Mouse (Mus musculus) cerebellum, adult 8-10 months (tissue): ENCODE results near the gene Zc3h12a.

Experiments used
- DNase-seq: peaks from one replicate; pipeline ENCODE4 v3.0.0; 2022

Gene Zc3h12a

DNA sequence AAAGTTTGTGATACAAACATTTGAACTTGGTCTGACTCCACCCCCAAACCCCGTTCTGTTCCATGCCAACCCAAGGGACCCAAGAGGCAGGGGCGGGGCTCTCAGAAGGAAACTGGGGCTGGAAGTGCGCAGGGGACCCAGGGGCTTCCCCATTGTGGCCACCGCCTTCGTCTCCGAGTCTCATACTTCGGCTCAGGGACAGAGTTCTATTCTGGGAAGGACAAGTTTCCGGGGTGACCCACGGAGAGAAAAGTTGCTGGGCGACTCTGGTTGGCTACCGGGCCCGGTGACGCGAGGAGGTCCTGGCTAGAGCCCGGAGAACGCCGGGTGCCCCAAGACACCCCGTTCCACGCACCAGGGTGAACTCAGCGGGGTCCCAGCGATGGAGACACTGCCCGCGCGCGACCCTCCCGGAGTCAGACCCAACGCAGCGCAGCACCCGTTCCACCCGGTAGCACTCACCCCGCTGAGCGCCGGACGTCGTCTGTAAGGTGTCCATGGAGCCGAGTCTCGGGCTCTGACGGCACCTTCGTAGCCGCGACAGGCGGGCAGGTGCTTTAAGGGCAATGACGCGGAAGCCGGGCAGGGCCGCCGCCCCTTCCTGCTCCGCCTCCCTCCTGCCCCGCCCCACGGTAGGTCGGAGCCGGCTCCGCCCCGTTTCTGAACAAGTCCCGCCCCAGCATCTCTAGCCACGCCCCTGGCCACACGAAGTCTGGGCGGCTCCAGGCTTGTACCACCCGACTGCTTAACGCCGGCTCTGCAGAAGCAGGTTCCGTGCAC lies at the start of gene Zc3h12a:
TSS of gene Zc3h12a (minus strand) at position 536 of the 780 bp plus-strand sequence.
- peak; percentile 34 for DNase-seq

DNA sequence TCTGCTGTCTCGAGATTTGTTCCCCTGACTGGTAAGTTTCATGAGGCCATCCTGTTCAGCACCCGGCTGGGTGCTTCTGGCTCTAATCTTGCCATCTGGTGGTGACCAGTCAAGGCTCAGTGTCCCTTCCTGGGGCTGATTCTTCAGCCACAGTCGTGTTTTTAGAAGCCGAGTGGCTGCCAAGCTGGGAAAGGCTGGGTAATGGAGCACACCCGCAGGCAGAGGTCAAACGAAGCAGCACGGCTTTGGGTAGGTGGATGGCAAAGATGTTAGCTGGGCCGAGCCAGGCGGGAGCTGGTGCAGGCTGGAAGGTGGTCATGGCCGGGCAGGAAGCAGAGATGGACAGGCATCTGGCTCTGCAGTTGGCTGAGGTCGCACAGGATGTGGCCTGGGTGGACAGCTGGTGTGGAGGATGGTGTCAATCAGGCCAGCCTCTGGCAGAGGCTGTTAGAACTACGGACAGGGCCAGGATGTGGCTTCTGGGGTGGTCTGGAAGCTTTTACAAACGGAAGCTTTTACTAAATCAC lies 49.1 kb upstream of the Zc3h12a start:
- no peak for DNase-seq

DNA sequence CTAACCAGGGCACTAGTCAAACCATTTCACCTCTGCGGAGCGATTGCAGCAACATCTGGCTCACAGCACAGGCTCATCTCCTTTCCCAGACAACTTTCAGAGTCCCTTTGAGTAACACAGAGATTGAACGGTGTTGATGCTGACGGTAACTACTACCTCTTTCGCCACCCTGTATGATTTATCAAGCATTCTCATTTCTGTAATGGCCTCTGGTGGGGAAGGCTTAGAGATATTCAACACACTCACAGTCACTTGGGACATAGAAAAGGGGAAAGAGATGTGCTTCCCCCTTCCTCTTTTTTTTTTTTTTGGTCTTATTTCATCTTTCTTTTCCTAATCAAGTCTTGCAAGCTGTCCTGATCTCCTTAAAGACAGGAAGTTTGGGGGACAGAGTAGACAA lies 48.5 kb upstream of the Zc3h12a start:
- DNase-seq, result no peak

DNA sequence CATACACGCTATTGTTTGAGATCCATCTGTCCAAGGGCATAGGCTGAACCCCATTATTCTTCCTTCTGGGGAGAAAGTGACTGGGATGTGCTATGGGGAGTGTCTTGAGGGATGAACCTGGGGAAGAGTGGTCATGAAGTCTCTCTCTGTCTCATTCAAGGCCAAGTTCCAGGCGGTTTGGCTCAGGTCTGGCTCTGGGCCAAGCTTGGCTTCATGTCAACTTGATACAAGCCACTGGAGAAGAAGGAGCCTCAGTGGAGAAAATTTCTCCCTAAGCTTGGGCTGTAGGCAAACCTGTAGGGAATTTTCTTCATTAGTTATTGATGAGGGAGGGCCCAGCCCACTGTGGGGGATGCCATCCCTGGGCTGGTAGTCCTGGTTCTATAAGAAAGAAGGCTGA lies 48.0 kb upstream of the Zc3h12a start:
- DNase-seq, result peak; percentile 64

DNA sequence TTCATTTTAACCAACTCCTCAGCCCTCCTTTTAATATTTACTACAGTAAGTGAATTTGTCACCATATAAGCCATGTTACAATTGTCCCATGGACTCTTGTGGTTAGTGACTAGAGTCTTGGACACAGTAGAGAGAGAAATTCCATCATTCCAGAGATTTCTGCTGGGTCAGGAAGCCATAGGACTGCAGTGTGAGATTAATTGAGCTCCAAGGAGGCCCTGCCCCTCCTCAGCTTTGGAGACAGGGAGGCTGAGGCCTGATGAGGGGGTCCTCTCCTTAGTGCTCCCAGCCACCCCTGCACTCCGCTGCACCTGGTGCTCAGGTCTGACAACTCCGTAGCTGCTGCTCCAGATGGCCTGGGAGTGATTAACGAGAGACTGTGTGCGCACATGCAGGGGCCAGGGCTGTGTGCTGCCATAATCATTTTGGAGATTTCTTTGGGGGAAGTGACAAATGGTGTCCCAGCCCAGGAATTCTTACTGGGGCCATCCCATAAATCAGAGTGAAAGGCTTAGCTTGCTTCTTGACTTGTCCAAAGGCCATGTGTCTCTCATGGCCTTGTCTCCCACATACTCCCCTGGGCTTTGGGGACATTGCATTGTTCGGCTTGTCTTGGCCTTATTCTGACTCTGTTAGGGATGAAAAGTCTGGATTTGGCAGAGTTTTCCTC lies 47.0 kb upstream of the Zc3h12a start:
- no peak for DNase-seq

DNA sequence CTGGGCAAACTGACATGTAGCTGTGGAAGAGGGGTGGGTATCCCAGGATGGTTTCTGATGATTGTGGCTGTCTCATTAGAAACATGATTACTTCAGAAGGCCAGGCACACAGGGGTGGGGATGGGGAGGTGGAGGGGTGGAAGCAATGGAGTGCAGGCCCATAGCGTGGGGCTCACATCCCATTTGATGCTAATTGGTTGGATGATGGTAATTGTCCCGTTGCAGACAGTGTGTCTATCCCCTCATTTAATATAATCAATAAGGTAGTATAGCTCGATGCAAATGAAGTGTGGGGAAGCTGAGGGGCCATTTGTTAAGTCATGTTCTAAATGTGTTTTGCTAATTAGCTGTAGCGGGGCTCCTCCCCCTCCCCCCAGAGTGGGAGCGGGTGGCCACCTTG lies 45.5 kb upstream of the Zc3h12a start:
- no peak for DNase-seq

DNA sequence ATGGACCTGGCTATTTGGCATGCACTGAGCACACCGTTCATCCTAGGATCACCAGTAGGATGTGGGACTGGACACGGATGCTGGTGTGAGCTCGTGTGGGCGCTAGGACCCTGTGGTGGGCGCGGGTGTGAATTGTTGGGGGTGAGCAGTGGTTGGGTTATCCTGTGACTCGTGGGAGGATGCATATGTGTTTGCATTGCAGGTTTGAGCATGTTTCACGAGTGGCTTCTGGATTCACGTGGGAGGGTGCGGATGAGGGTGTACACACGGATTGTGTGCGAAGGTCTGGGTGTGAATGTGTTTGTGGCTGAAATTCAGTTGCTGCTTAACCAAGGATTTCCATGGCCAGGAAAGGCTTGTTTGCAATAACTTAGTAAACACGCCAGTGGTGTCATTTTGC lies 45.1 kb upstream of the Zc3h12a start:
- no peak for DNase-seq

DNA sequence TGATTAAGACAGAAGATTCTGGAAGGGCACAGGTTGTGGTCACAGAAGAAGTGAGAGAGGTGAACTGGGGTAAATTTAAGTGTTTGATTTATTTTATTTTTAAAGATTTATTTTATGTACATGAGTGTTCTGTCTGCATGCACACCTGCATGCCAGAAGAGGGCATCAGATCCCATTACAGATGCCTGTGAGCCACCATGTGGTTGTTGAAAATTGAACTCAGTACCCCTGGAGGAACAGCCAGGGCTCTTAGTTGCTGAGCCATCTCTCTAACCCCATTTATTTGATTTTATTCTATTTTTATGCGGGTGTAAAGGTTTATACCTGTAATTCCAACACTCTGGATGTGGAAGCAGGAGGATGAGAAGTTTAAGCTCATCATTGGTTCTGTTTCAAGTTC lies 40.1 kb upstream of the Zc3h12a start:
- no peak for DNase-seq

DNA sequence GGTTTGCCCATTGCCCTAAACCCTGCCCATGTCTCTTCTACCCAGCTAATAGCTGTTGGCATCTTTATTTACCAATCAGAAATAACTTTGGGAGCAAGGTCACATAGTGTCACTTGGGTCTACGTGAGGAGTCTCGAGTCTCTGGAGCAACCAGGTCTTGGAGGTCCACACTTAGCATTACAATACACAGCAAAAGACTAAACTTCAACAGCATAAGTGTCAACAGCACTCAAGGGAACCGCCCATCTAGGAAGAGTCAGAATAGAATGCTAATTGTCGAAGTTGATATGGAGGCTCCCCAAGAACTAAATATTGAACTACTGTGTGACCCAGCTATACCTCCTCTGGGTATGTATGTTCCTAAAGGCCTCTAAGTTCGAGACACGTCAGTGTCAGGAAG lies 37.2 kb upstream of the Zc3h12a start:
- no peak for DNase-seq

DNA sequence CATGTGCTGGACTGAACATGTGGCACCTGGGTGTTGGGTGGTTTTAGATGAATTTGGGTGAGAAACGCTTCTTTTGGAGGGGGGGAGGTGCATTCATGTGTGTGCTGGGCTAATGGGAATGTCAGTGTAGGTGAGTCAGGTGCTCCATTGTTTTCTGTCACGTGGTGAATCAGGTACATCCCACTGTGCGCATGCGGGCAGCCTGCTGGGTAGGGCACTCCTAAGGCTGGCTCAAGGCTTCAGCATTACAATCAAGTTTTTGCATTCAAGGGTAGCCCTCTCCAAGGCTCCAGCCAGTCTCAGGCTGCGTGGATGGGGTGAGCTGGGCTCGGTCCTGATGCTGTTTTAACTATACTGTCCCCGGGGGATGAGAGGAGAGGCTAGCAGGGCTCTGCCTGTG lies 35.1 kb upstream of the Zc3h12a start:
- DNase-seq, result no peak

DNA sequence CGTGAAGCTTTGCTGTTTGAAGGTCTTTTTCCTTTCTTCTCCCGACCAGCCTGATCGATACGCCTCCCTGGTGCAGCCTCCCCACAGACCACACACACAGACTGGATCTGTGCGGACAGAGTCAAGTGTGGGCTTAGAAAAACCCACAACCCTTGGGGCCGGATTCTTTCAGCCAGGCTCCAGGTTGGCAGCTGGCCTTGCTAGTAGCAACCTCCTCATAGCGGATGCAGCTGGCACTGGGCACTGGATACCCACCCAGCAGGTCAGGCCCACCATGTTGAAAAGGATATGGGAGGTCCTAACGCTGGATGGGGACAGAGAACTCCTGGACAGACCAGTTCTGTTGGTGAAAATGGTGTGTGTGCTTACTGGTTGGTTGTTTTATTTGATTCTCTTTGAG lies 33.8 kb upstream of the Zc3h12a start:
- DNase-seq, result no peak

DNA sequence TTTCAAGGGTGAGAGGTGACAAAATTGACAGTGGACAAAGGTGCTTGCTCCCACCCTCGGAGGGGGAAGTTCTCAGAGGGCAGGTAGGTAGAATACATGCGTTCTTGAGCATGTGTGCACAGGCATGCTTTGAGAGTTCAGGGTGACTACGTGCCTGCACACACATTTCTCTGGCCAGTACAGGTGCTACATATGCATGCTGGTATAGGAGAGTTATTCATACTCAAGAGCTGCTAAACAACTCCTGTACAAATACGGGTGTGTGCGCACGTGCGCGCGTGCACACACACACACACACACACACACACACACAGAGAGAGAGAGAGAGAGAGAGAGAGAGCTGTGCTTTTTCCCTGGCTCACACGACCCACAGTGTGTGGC lies 33.3 kb upstream of the Zc3h12a start:
- DNase-seq, result no peak

DNA sequence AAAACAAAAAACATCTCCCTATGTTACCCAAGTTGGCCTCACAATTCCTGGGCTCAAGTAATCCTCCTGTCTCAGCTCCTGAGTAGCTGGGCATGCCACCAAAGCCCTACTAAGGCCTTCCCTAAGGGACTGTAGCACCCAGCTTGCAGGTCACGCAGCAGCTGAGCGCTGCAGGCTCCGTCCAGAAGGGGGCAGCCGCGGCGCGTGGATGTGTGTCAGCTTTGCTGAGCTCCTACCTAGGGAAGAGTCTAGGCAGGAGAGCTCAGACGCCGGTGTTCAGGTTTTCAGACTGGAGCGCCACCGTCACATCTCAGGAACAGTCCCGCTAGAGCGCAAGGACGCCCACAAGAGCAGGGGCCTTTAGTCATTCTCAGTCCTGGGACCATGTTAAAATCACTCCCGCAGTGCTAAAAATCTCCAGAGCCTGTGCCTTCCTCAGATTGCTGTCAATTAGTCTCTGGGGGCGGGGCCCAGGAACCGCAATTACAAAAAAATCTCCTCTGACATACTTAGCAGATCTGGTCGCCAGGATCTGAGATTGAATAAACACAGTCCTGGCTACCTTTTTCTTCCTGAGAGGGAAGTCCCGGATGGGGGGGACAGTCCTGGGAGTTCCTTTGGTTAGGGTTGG lies 32.8 kb upstream of the Zc3h12a start:
- peak; percentile 89 for DNase-seq

DNA sequence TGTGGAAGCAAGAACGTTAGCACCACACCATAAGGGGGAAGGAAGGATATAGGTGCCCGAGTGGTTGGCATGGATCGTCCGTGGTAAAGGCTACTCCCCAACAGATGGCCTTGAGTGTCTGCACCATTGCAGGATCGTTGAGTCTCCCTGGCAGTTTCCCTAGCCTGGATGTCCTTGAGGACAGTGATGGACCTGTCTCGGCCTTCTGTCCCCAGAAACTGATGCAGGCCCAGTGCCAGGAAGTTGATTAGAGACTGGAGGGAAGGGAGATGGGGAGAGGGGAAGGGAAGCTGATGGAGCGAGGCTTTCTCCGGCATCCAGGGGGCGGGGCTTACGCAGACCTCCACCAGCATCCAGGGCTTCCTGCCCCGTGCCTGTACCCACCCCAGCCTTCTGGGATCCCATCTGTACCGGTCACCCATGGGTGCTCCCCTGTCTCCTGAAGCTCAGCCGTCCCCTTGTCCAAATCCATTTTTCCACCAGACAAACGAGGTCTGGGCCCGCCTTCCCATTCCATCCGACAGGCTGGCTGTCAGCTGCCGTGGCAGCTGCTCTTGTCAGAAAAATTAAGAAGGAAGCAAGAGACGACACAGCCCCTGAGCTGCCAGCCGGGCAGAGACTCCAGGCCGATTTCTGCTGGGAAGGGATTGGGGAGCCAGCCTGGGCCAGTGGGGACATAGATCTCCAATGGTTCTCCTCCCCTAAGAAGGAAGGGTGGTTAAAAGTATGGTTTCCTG lies 31.1 kb upstream of the Zc3h12a start:
- peak; percentile 36 for DNase-seq

DNA sequence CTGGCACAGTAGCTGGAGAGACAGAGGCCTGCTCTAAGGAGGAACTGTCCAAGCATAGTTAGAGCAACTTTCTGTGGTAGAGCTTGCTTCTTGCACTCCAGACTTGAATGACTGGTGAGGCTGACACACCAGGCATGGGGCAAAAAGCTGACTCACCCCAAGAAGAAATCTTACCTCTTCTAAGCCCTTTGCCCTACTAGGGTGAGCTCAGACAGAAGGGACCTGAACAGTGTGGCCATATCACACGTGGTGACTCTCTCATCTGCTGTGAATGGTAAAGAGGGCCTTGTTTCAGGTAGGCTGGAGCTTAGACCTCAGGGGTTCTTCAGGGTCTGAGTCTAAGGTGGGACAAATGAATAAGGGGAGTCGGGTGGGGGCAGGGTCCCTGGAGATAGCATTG lies 30.4 kb upstream of the Zc3h12a start:
- DNase-seq, result no peak

DNA sequence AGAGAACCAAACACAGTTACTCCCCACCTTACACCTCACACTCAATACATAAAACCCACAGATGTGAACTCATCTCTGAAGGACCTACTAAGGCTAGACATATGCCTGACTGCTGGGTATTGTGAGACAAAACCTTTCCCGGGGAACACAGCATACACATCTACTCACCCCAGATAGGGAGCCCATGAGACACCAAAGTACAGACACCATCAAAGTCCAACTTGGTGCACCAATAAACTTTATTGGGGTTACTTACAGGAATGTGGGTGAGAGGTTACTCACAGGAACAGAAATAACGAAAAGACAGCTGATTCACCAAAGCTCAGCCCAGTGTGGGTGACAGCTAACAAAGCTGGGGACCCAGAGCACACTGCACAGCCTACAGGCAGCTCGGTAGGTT lies 29.7 kb upstream of the Zc3h12a start:
- no peak for DNase-seq

DNA sequence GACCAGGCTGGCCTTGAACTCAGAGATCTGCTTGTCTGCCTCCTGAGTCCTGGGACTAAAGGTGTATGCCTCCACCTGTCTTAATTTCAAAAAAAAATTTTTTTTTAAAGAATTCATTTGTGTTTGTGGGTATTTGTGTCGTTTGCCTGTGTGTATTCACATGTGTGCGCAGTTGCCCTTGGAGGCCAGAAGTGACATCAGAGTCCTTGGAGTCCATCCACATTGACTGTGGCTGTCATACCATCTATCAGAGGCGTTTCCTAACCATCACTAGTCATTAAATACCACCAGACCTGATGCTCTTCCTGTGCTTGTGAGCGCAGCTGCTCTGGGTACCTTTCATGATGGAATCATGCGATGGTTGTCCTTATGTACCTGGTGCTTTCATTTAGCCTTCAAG lies 28.0 kb upstream of the Zc3h12a start:
- no peak for DNase-seq

DNA sequence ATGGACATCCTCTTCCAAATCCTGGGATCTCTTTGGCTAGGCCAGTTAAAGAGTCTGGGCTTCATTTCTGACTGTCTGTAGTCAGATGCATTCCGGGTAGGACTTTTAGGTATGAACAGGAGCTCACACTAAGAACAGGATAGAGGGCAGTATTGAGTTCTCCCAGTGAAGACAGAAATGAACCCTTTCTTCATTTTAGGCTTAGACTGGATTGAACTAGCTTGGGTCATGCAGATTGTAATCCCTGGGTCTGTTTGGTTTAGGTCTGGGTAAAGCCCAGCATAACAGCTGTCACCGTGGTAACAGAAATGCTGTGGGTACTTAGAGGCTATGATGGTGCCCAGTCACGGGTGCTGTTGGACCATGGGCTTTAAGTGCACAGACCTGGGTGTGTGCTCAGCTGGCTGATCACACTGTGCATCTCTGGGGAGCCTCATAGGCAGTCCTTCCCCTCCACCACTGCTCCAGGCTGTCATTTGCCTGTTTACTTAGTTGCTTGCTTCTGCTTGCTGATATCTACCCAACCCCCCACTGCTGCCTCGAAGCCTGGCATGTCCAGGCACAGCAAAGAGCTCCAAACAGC lies 26.1 kb upstream of the Zc3h12a start:
- no peak for DNase-seq

DNA sequence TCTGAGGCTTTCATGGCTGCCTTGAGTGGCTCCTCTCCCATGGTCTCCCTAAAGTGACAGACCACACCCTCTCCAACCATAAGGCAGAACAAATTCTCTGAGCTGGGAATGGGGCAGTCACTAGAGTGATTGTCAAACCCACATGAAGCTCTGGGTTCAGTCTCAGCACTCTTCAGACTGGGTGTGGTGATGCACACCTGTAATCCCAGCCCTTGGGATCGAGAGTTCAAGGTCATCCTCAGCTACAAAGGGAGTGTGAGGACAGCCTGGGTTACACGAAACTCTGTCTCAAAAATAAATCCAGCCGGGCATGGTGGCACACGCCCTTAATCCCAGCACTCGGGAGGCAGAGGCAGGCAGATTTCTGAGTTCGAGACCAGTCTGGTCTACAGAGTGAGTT lies 24.8 kb upstream of the Zc3h12a start:
- no peak for DNase-seq

DNA sequence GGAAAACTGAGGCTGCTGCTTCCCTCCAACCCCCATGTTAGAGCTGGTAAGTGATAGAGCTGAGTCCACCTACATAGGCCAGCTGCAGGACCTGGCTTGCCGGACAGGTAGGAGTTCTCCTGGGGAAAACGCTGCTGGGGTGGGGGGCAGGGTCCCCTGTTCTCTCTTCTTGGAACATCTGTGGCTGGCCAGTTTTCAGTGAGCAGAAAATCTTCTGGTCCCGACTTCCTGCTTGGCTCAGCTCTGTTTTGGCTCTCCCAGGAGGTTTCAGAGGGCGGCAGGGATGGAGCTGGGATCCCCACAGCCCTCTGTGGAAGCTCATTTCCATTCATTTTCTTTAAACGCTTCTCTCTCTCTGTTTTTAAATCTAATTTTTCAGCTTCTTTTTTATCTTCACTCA lies 21.8 kb upstream of the Zc3h12a start:
- no peak for DNase-seq

DNA sequence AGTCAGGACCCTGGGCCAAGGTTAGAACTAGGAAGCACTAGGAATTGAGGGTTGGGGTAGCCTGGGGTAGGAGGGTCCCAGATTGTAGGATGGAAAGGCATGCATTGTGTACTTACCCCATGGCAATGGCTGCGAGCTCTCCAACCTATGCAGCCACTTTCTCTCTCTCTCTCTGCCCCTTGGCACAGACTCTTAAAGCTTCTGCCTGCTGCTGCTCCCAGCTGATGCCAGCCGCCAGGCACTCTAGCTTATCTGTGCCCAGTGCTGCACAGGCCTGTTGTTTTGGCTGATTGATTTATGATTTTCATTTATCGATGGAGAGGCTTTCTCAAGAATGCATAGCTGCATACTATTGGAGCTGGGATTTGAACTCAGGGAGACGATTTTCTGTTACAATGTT lies 20.3 kb upstream of the Zc3h12a start:
- DNase-seq, result no peak

DNA sequence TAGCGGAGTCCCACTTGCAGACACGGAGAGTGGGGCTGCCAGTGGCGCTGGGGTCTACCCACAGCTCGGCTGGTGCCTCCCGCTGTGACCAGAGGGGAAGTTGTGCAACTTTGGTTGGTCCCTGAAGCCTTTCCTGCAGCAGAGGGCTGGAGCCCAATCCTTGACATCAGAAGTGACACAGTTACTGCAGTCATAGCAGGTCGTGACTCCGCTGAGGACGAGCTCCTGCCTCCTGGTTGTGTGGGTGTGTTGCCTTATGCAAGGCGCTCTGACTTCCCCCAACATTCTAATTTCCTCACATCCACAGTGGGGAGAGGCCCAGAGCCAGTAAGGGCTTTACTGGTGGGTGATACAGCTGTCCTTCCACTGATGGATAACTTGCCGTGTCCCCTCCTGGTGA lies 17.6 kb upstream of the Zc3h12a start:
- DNase-seq, result no peak

DNA sequence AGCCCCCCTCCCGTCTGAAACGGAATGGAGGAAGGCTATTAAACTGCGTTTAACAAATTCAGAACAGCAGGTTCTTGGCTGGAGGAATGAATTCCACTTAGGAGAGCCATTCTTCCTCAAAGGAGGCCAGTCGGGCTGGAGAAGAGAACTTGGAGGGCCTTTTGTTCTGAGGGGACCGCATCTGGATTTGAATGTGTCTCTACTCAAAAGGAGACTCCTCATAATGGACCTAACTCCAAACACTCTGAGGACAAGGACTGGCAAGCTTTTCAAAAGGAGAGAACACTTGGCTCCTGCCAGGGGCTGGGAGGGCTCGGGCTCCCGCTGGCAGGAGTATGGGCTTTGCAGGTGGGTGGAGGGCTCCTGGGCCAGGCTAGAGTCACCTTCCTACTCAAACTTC lies 17.0 kb upstream of the Zc3h12a start:
- no peak for DNase-seq
